Mouse (Mus musculus) forebrain, embryonic 12.5 days (tissue): ENCODE data around the gene Pparg. TPM values are rescaled to one million over a fixed set of nuclear protein-coding genes. Genes with fewer than 3 reads are reported as not detected.

Source experiments
- ATAC-seq: fragments of 200-750 bp; cut with Nextera tagmentation; 2 replicates; pipeline ENCODE4 v1.8.0; 2017; ENCODE audit warnings: moderate TSS enrichment; ENCODE audit not compliant: low FRiP score
- H3K27ac ChIP-seq: fragments of 300-500 bp; sonication (generic); 2 replicates; pipeline ENCODE4 v1.5.1; 2016; ENCODE audit warnings: mild to moderate bottlenecking
- H3K27me3 ChIP-seq: fragments of 300-500 bp; sonication (generic); 2 replicates; pipeline ENCODE4 v1.6.1; 2016; ENCODE audit warnings: mild to moderate bottlenecking
- H3K36me3 ChIP-seq: fragments of 300-500 bp; sonication (generic); replicated peaks from 2 replicates; pipeline ENCODE4 v1.6.1; 2016; ENCODE audit warnings: mild to moderate bottlenecking
- H3K4me1 ChIP-seq: fragments of 300-500 bp; sonication (generic); 2 replicates; pipeline ENCODE4 v1.6.1; 2016
- H3K4me2 ChIP-seq: fragments of 300-500 bp; sonication (generic); 2 replicates; pipeline ENCODE4 v1.6.1; 2016; ENCODE audit warnings: mild to moderate bottlenecking, moderate library complexity
- H3K4me3 ChIP-seq: fragments of 300-500 bp; sonication (generic); replicated peaks from 2 replicates; pipeline ENCODE4 v1.5.1; 2016; ENCODE audit warnings: mild to moderate bottlenecking
- H3K9ac ChIP-seq: fragments of 300-500 bp; sonication (generic); 2 replicates; pipeline ENCODE4 v1.6.1; 2016; ENCODE audit warnings: mild to moderate bottlenecking
- H3K9me3 ChIP-seq: fragments of 300-500 bp; sonication (generic); 2 replicates; pipeline ENCODE4 v1.6.1; 2016
- WGBS: fragments of 180-500 bp; shearing (Covaris S2); methylation state at CpG from one replicate; pipeline ENCODE4 v1.1.7; 2016; 5-methylcytosine and 5-hydroxymethylcytosine counted together
- polyA plus RNA-seq: library from polyadenylated mRNA; unstranded; fragments of >200 nt; fragmentation: Nextera tagmentation; extraction: Ambion mirVana; gene quantifications from 2 replicates; pipeline ENCODE4 v1.2.1, GENCODE M21; 2016

Pparg gene
- polyA plus RNA-seq, 1 experiment from 2014 or later, result not detected

GRCm38 (mm10) chr6:115374871-115375852 is 14.4 kb downstream of the Pparg start:
- H3K27ac ChIP-seq, result no peak overlapping the region
- no peak overlapping the region for H3K9ac ChIP-seq
- H3K27me3 ChIP-seq, result no peaks in the 10 kb centered on the region
- no peaks in the 10 kb centered on the region for H3K9me3 ChIP-seq
- H3K36me3 ChIP-seq, result no peaks in the 10 kb centered on the region
- H3K4me2 ChIP-seq, result no peak overlapping the region
- WGBS, result 86% methylated on average over 5 of the region's 5 CpGs
- no peak overlapping the region for H3K4me3 ChIP-seq
- no peak for ATAC-seq
- no peaks in the 10 kb centered on the region for H3K4me1 ChIP-seq

DNA sequence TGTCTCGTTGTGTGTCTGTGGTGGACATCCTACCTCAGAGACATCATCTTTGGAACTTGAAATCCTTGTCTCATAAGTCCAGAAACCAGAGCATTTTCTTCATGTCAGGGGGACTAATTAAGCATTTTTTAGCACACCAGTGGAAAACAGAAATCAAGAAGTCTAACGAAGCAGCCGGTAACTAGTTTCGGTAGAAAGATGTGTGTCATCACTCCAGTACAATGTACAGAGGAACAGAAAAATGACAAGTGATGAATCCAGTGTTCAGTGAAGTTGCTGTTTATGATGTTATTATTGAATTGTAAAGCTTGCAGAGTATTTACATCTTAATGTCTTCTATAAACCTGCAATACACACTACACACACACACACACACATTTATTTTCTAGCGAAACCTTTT is 19.8 kb downstream of the Pparg start:
- no peaks in the 10 kb centered on the region for H3K4me1 ChIP-seq
- no peaks in the 10 kb centered on the region for H3K36me3 ChIP-seq
- no peak overlapping the region for H3K4me3 ChIP-seq
- no peaks in the 10 kb centered on the region for H3K27me3 ChIP-seq
- H3K4me2 ChIP-seq, result no peak overlapping the region
- H3K9me3 ChIP-seq, result no peaks in the 10 kb centered on the region
- no peak for ATAC-seq
- H3K27ac ChIP-seq, result no peak overlapping the region
- no peak overlapping the region for H3K9ac ChIP-seq
- 91% methylated on average over 5 of the region's 5 CpGs for WGBS

- H3K36me3 ChIP-seq, result no peaks in the 10 kb centered on the region
- H3K4me3 ChIP-seq, result no peak overlapping the region
- no peak overlapping the region for H3K27ac ChIP-seq
- WGBS, result 82% methylated on average over 5 of the region's 5 CpGs
- no peaks in the 10 kb centered on the region for H3K9me3 ChIP-seq
- no peak overlapping the region for H3K9ac ChIP-seq
- no peak for ATAC-seq
- H3K27me3 ChIP-seq, result no peaks in the 10 kb centered on the region
- no peak overlapping the region for H3K4me2 ChIP-seq
- H3K4me1 ChIP-seq, result no peaks in the 10 kb centered on the region
Measured at GRCm38 (mm10) chr6:115382712-115383111, 22.0 kb downstream of the Pparg start.

- Histone ChIP-seq H3K27ac (no peak overlapping the region), H3K36me3 (no peaks in the 10 kb centered on the region), H3K27me3 (no peaks in the 10 kb centered on the region), H3K9me3 (no peaks in the 10 kb centered on the region), H3K9ac (no peak overlapping the region), H3K4me3 (no peak overlapping the region), H3K4me1 (no peaks in the 10 kb centered on the region), H3K4me2 (no peak overlapping the region)
- WGBS, result 82% methylated on average over 4 of the region's 4 CpGs
- no peak for ATAC-seq
Measured at GRCm38 (mm10) chr6:115389945-115390540, 29.3 kb downstream of the Pparg start.

DNA sequence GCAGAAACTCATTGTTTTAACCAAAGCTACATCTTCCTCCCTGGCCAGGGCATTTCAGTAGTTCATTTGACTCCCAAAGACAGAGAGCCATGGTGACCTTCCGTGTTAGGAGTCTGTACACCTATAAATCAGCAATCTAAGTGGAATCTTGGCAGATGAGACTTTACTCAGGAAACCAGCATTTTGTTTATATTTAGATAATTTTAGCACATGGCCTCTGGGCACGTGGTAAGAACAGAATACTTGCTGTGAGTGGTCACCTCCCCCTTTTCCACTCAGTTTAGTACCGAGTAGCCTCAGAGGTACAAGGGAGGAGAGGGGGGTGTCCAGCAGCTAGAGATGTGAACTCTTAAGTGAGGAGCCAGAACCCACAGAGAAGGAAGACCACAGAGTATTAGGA is 36.2 kb downstream of the Pparg start:
- H3K4me1 ChIP-seq, result no peaks in the 10 kb centered on the region
- H3K27ac ChIP-seq, result no peak overlapping the region
- no peak overlapping the region for H3K4me3 ChIP-seq
- no peak overlapping the region for H3K4me2 ChIP-seq
- H3K27me3 ChIP-seq, result no peaks in the 10 kb centered on the region
- H3K9ac ChIP-seq, result no peak overlapping the region
- no peaks in the 10 kb centered on the region for H3K36me3 ChIP-seq
- ATAC-seq, result no peak
- H3K9me3 ChIP-seq, result no peaks in the 10 kb centered on the region
- 78% methylated on average over 3 of the region's 3 CpGs for WGBS

GRCm38 (mm10) chr6:115404354-115404753 is 43.6 kb downstream of the Pparg start:
- H3K9ac ChIP-seq, result no peak overlapping the region
- no peak for ATAC-seq

DNA sequence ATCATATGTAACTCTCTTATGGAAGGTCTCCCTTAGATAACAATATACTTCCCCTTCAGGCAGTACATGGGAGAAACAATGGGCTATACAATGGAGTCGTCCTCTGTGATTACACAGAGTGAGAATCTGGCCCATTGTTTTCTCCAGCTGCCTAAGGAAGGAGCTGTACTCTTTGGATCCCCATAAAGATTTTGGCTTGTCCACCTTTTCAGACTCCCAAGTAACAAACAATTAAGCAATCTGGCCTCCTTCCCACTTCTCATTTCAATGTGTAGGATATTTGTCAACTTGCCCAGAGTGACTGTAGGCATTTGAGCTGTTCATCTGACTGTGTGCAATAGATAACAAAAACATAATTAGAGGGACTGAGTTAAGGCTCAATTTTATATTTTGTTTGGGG is 50.7 kb downstream of the Pparg start:
- 17% methylated on average over 1 of the region's 1 CpGs for WGBS
- no peaks in the 10 kb centered on the region for H3K36me3 ChIP-seq
- no peak for ATAC-seq
- no peak overlapping the region for H3K4me2 ChIP-seq
- no peak overlapping the region for H3K27ac ChIP-seq
- no peak overlapping the region for H3K9ac ChIP-seq
- no peak overlapping the region for H3K4me3 ChIP-seq
- no peaks in the 10 kb centered on the region for H3K9me3 ChIP-seq
- no peaks in the 10 kb centered on the region for H3K4me1 ChIP-seq
- no peaks in the 10 kb centered on the region for H3K27me3 ChIP-seq

More at GRCm38 (mm10) chr6:115404354-115404753, 43.6 kb downstream of the Pparg start:
- H3K4me2 ChIP-seq, result no peak overlapping the region
- H3K4me3 ChIP-seq, result no peak overlapping the region
- H3K4me1 ChIP-seq, result no peaks in the 10 kb centered on the region
- H3K9me3 ChIP-seq, result no peaks in the 10 kb centered on the region
- 59% methylated on average over 2 of the region's 2 CpGs for WGBS
- H3K36me3 ChIP-seq, result no peaks in the 10 kb centered on the region
- no peaks in the 10 kb centered on the region for H3K27me3 ChIP-seq
- H3K27ac ChIP-seq, result no peak overlapping the region

DNA sequence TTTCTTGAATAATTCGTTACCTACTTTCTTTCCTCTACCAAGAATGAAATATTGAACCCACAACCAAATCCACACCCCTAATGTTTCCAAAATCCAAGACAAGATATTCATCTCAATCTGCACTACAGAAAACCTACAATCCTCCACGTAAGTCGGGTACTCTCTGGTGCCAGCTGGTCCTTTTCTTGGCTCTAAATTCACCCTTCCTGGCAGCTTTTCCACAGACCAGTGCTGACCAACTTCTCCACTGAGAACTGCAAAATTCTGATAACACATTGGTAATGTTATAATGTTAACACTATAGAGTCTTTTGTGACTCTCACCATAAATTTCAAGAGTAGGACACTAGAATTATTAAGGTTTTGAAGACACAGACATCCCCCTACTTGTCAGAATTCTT is 57.4 kb downstream of the Pparg start:
- no peak overlapping the region for H3K4me3 ChIP-seq
- WGBS, result 92% methylated on average over 3 of the region's 3 CpGs
- H3K4me1 ChIP-seq, result no peaks in the 10 kb centered on the region
- H3K9ac ChIP-seq, result no peak overlapping the region
- H3K27me3 ChIP-seq, result no peaks in the 10 kb centered on the region
- H3K9me3 ChIP-seq, result no peaks in the 10 kb centered on the region
- no peaks in the 10 kb centered on the region for H3K36me3 ChIP-seq
- no peak overlapping the region for H3K4me2 ChIP-seq
- ATAC-seq, result no peak
- H3K27ac ChIP-seq, result no peak overlapping the region

- H3K36me3 ChIP-seq, result no peaks in the 10 kb centered on the region
- H3K4me3 ChIP-seq, result no peak overlapping the region
- no peak overlapping the region for H3K4me2 ChIP-seq
- ATAC-seq, result no peak
- no peaks in the 10 kb centered on the region for H3K4me1 ChIP-seq
- WGBS, result 88% methylated on average over 3 of the region's 3 CpGs
- H3K27me3 ChIP-seq, result no peaks in the 10 kb centered on the region
- H3K9me3 ChIP-seq, result no peaks in the 10 kb centered on the region
- H3K27ac ChIP-seq, result no peak overlapping the region
- H3K9ac ChIP-seq, result no peak overlapping the region
Measured at GRCm38 (mm10) chr6:115418964-115419363, 58.2 kb downstream of the Pparg start.

- Histone ChIP-seq H3K27me3 (no peaks in the 10 kb centered on the region), H3K9me3 (no peaks in the 10 kb centered on the region), H3K4me1 (no peaks in the 10 kb centered on the region), H3K4me3 (no peak overlapping the region), H3K36me3 (no peaks in the 10 kb centered on the region), H3K9ac (no peak overlapping the region), H3K27ac (no peak overlapping the region), H3K4me2 (no peak overlapping the region)
- ATAC-seq, result no peak
- 61% methylated on average over 1 of the region's 1 CpGs for WGBS
Measured at GRCm38 (mm10) chr6:115420963-115421362, 60.2 kb downstream of the Pparg start.

DNA sequence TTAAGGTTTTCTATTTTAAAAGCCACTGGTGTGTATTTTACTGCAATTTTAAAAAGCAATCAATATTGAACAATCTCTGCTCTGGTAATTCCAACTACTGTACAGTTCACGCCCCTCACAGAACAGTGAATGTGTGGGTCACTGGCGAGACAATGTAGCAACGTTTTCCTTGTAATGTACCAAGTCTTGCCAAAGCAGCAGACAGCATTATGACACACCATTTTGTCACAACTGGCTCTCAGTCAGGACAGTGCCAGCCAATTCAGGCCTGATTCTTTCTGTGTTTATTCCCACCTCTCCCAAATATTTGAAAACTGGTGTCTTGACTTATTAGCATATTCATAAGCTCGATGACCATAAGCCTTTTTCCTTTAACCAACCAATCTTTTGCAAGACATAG is 60.9 kb downstream of the Pparg start:
- no peak for ATAC-seq
- 91% methylated on average over 4 of the region's 4 CpGs for WGBS
- no peaks in the 10 kb centered on the region for H3K9me3 ChIP-seq
- no peak overlapping the region for H3K9ac ChIP-seq
- no peaks in the 10 kb centered on the region for H3K4me1 ChIP-seq
- H3K27ac ChIP-seq, result no peak overlapping the region
- no peaks in the 10 kb centered on the region for H3K27me3 ChIP-seq
- H3K4me2 ChIP-seq, result no peak overlapping the region
- H3K36me3 ChIP-seq, result no peaks in the 10 kb centered on the region
- no peak overlapping the region for H3K4me3 ChIP-seq

- no peak overlapping the region for H3K4me3 ChIP-seq
- H3K9me3 ChIP-seq, result no peaks in the 10 kb centered on the region
- no peak overlapping the region for H3K4me2 ChIP-seq
- no peak for ATAC-seq
- H3K27ac ChIP-seq, result no peak overlapping the region
- H3K4me1 ChIP-seq, result no peaks in the 10 kb centered on the region
- WGBS, result 85% methylated on average over 3 of the region's 3 CpGs
- H3K27me3 ChIP-seq, result no peaks in the 10 kb centered on the region
- H3K36me3 ChIP-seq, result no peaks in the 10 kb centered on the region
- H3K9ac ChIP-seq, result no peak overlapping the region
Measured at GRCm38 (mm10) chr6:115424433-115424832, 63.7 kb downstream of the Pparg start.

DNA sequence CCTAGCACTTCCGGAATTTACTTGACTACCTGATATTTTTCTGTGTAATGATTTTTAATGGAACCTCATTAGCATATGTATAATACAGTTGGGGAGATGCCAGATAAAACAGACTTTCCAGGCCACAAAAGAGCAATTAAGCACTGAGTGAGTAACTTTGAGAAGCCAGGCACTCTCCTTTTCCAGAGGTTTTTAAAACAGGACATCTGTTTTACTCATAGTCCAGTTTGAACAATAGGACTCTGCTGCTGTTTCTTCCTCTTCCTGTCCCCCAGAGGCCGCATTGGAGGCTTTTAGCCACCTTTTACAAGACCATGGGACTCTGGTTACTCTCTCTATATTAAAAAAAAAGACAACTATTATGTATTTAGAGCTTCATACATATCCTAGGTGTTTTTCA is 72.0 kb downstream of the Pparg start:
- Histone ChIP-seq H3K9me3 (no peaks in the 10 kb centered on the region), H3K4me3 (no peak overlapping the region), H3K4me1 (no peaks in the 10 kb centered on the region), H3K27ac (no peak overlapping the region), H3K36me3 (no peaks in the 10 kb centered on the region), H3K4me2 (no peak overlapping the region), H3K9ac (no peak overlapping the region), H3K27me3 (no peaks in the 10 kb centered on the region)
- 58% methylated on average over 2 of the region's 2 CpGs for WGBS
- ATAC-seq, result no peak
